Mouse (Mus musculus) liver, embryonic 13.5 days (tissue): ENCODE measurements around the gene Cntn2. TPM values are rescaled to one million over a fixed set of nuclear protein-coding genes. Genes with fewer than 3 reads are reported as not detected.
"Not testable (repeated sequence)": the region's sequence is repeated elsewhere in the genome, so short reads cannot be mapped to it uniquely, and the experiment has no call there.

Source experiments
- ATAC-seq: fragments of 200-750 bp; cut with Nextera tagmentation; 2 replicates; pipeline ENCODE4 v1.8.0; 2017; ENCODE audit warnings: low read depth, mild to moderate bottlenecking, moderate number of reproducible peaks, moderate library complexity
- DNase-seq: peaks from one replicate; pipeline ENCODE4 v3.0.0; 2022
- H3K27ac ChIP-seq: fragments of 300-500 bp; sonication (generic); 2 replicates; pipeline ENCODE4 v1.5.1; 2015; ENCODE audit warnings: moderate library complexity, mild to moderate bottlenecking, inconsistent platforms
- H3K27me3 ChIP-seq: fragments of 300-500 bp; sonication (generic); 2 replicates; pipeline ENCODE4 v1.6.1; 2015; ENCODE audit warnings: mild to moderate bottlenecking, inconsistent platforms
- H3K36me3 ChIP-seq: fragments of 300-500 bp; sonication (generic); 2 replicates; pipeline ENCODE4 v1.6.1; 2015; ENCODE audit warnings: mild to moderate bottlenecking, inconsistent platforms
- H3K4me1 ChIP-seq: fragments of 300-500 bp; sonication (generic); replicated peaks from 2 replicates; pipeline ENCODE4 v1.6.1; 2015; ENCODE audit warnings: inconsistent platforms
- H3K4me2 ChIP-seq: fragments of 300-500 bp; sonication (generic); 2 replicates; pipeline ENCODE4 v1.6.1; 2015; ENCODE audit warnings: inconsistent platforms, mild to moderate bottlenecking, moderate library complexity
- H3K4me3 ChIP-seq: fragments of 300-500 bp; sonication (generic); replicated peaks from 2 replicates; pipeline ENCODE4 v1.5.1; 2015; ENCODE audit warnings: mild to moderate bottlenecking, inconsistent platforms
- H3K9ac ChIP-seq: fragments of 300-500 bp; sonication (generic); 2 replicates; pipeline ENCODE4 v1.6.1; 2015; ENCODE audit warnings: mild to moderate bottlenecking, inconsistent platforms
- H3K9me3 ChIP-seq: fragments of 300-500 bp; sonication (generic); replicated peaks from 2 replicates; pipeline ENCODE4 v1.6.1; 2016; ENCODE audit warnings: inconsistent platforms
- WGBS: fragments of 180-500 bp; shearing (Covaris S2); methylation state at CpG from one replicate; pipeline ENCODE4 v1.1.7; 2015; ENCODE audit not compliant: insufficient replicate concordance; 5-methylcytosine and 5-hydroxymethylcytosine counted together
- polyA plus RNA-seq: library from polyadenylated mRNA; unstranded; fragments of >200 nt; fragmentation: Nextera tagmentation; extraction: Ambion mirVana; gene quantifications from 2 replicates; pipeline ENCODE4 v1.2.1, GENCODE M21; 2015

Gene Cntn2
- polyA plus RNA-seq, 1 experiment from 2014 or later, result 0.09 TPM

DNA sequence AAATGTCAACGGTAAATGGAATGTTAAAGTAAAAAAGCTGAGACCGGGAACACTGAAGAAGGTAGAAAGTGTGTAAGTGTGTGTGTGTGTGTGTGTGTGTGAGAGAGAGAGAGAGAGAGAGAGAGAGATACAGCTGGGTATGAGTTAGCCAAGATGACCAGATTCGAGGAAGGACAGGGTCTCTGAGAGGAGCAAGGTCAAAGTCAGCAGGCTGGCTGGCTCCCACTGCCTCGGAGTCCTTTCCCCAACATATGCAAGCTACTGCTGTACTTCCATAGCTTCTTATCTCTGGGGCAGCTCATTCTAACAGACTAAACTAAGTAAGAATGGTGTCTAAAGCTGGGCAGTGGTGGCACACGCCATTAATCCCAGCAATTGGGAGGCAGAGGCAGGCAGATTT lies 71.6 kb downstream of the Cntn2 start:
- H3K4me1 ChIP-seq, result peaks cover 16% of the 10 kb centered on the region
- H3K4me2 ChIP-seq, result no peak overlapping the region
- no peak for ATAC-seq
- H3K27ac ChIP-seq, result no peak overlapping the region
- H3K27me3 ChIP-seq, result no peaks in the 10 kb centered on the region
- no peaks in the 10 kb centered on the region for H3K9me3 ChIP-seq
- no peaks in the 10 kb centered on the region for H3K36me3 ChIP-seq
- no peak overlapping the region for H3K9ac ChIP-seq
- WGBS, result 79% methylated on average over 5 of the region's 5 CpGs
- no peak overlapping the region for H3K4me3 ChIP-seq
- DNase-seq, result no peak

DNA sequence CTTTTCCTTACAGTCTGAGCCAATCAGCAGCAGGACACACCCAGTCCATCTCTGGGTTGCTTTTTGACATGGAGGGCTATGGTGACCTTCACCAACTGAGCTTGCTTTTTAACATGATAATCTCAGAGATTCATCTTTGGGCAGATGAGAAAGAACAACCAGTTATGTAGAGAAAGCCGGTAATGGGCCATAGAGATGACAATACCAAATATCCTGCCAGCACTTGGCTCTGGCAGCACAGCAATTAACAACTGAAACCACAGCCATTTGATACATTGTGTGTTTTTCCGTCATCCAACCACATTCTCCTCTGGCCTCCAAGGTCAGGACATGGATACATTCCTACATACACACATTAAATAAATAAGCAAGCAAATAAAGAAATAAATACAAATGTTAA lies 72.0 kb downstream of the Cntn2 start:
- no peak for ATAC-seq
- WGBS, result 85% methylated on average over 2 of the region's 2 CpGs
- no peak overlapping the region for H3K27ac ChIP-seq

DNA sequence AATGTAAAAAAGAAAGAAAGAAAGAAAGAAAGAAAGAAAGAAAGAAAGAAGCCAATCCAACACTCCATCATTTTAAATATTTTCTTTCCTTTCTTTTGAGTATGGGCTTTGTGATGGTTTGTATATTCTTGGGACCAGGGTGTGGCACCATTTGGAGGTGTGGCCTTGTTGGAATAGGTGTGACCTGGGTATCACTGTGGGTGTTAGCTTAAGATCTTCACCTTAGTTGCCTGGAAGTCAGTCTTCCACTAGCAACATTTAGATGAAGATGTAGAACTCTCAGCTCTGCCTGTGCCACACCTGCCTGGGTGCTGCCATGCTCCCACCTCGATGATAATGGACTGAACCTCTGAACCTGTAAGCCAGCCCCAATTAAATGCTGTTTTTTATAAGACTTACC lies 73.0 kb downstream of the Cntn2 start:
- 53% methylated on average over 1 of the region's 1 CpGs for WGBS
- not testable (repeated sequence) for H3K36me3 ChIP-seq

More for the DNA sequence above, 72.0 kb downstream of the Cntn2 start:
- peaks cover 14% of the 10 kb centered on the region for H3K4me1 ChIP-seq
- H3K36me3 ChIP-seq, result 0 out of 2 replicates have a peak, but pooled peaks cover 2% of the 10 kb centered on the region
- H3K27me3 ChIP-seq, result no peaks in the 10 kb centered on the region
- H3K9ac ChIP-seq, result no peak overlapping the region
- no peaks in the 10 kb centered on the region for H3K9me3 ChIP-seq
- no peak overlapping the region for H3K4me3 ChIP-seq
- H3K4me2 ChIP-seq, result no peak overlapping the region
- DNase-seq, result no peak

DNA sequence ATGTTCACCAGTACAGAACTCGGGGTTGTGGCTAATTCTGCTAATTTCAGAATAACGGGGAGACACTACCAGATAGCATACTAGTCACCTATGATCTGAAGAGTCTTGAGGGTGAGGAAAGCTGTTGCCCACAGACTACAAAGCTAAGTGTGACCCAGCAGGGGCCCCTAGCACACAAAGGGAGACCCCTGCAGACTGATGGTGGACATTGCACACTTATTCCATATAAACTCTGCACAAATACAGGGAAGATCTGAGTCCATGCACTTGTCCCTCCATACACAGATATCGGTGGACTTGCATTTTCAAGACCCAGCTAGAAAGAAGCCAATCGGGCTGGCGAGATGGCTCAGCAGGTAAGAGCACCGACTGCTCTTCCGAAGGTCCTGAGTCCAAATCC lies 73.5 kb downstream of the Cntn2 start:
- DNase-seq (no peak), ATAC-seq (no peak)
- H3K4me1 ChIP-seq, result peaks cover 4% of the 10 kb centered on the region; the same call in 1 of the 2 replicates
- H3K9me3 ChIP-seq, result no peaks in the 10 kb centered on the region
- no peak overlapping the region for H3K4me3 ChIP-seq
- H3K4me2 ChIP-seq, result no peak overlapping the region
- H3K27ac ChIP-seq, result no peak overlapping the region
- H3K36me3 ChIP-seq, result peaks cover 12% of the 10 kb centered on the region
- no peak overlapping the region for H3K9ac ChIP-seq
- WGBS, result 86% methylated on average over 7 of the region's 7 CpGs
- no peaks in the 10 kb centered on the region for H3K27me3 ChIP-seq

More for the DNA sequence above, 73.0 kb downstream of the Cntn2 start:
- not testable (repeated sequence) for H3K4me2 ChIP-seq, H3K4me1 ChIP-seq, H3K27ac ChIP-seq, H3K27me3 ChIP-seq, ATAC-seq, H3K4me3 ChIP-seq, H3K9ac ChIP-seq, DNase-seq, H3K9me3 ChIP-seq

DNA sequence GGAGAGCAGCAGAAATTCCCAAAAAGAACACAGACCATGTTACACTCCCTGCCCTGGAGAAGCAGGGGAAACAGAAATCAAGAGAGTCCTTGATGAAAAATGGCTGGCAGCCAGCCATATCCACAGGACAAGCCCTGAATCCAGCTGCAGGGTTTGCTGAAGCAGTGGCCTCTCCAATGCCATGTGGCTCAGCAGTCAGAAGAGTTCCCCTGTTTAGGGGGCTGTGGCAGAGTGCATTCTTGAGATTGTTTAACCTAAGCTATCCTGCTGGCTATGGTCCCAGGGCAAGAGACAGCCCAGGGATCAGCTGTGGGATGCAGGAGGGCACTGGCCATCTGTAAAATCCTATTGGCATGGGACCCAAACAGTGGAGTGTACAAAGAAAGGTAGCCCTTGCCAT lies 74.1 kb downstream of the Cntn2 start:
- ATAC-seq, result no peak

DNA sequence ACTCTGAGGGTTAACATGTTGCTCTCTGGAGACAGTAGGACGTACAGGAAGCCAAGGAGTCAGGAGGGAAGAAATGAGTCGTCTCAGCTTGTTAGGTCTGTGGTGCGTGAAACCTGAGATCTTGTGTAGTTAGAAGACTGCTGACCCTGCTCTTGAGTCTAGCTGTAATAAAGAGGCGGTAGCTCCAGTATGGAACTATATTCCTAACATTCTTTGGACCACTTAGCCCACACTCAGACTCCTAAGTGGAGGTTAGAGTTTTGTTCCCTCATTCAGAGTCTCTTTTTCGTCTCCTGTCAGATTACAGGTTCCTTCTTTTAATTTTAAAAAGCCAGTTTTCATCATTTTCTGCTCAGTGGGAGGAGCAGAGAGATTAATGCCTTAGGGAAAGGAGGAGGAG lies 78.4 kb downstream of the Cntn2 start:
- Histone ChIP-seq H3K9me3 (no peaks in the 10 kb centered on the region), H3K27me3 (no peaks in the 10 kb centered on the region), H3K36me3 (peaks cover 30% of the 10 kb centered on the region), H3K27ac (no peak overlapping the region), H3K4me1 (no peaks in the 10 kb centered on the region), H3K4me3 (no peak overlapping the region), H3K9ac (no peak overlapping the region), H3K4me2 (no peak overlapping the region)
- no peak for DNase-seq
- WGBS, result 76% methylated on average over 5 of the region's 5 CpGs
- no peak for ATAC-seq

More for the DNA sequence above, 74.1 kb downstream of the Cntn2 start:
- DNase-seq, result no peak
- H3K4me3 ChIP-seq, result no peak overlapping the region
- no peak overlapping the region for H3K27ac ChIP-seq
- peaks cover 4% of the 10 kb centered on the region; the same call in 1 of the 2 replicates for H3K4me1 ChIP-seq
- peaks cover 18% of the 10 kb centered on the region for H3K36me3 ChIP-seq
- no peak overlapping the region for H3K9ac ChIP-seq
- H3K27me3 ChIP-seq, result no peaks in the 10 kb centered on the region
- no peaks in the 10 kb centered on the region for H3K9me3 ChIP-seq
- H3K4me2 ChIP-seq, result no peak overlapping the region

Other genes with a start within 250 kb of the Cntn2 start
- gene Klhdc8a, start 244.6 kb downstream of the Cntn2 start, polyA plus RNA-seq, result 0.03 and 0.06 TPM in 2 replicates
- 1.6 and 1.8 TPM in 2 replicates for gene Nuak2, start 227.1 kb downstream of the Cntn2 start, polyA plus RNA-seq
- 456 and 511 TPM in 2 replicates for gene Tmcc2, start 152.0 kb downstream of the Cntn2 start, polyA plus RNA-seq
- 3.7 and 3.8 TPM in 2 replicates for gene Dstyk, start 125.7 kb downstream of the Cntn2 start, polyA plus RNA-seq
- 23.2 and 30.2 TPM in 2 replicates for gene Rbbp5, start 65.9 kb downstream of the Cntn2 start, polyA plus RNA-seq
- gene Tmem81, start 37.0 kb downstream of the Cntn2 start, polyA plus RNA-seq, result 0.65 and 0.92 TPM in 2 replicates
- 0.12 and 0.13 TPM in 2 replicates for gene Nfasc, start 198.5 kb upstream of the Cntn2 start, polyA plus RNA-seq